Comparison of ENCODE assay signal across 19 mouse cellular contexts in the genomic region with DNA sequence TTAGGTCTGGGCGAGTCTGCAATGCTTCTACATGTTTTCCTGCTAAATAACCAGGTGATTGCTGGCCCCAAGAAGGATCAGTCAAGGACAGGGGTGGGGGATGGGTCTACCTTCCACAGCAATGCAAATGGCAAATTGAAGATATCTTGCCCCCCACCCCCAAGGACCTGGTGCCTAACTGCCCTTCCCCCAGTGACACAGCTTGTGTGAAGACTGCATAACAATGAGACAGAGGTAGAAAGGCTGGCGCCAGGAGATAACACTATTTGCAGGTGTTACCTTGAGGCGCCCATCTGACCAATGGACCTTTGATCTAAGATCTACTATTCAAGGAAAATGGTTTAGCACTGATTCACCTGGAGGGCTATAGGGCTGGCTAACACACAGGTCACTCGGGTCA. TPM values are rescaled to one million over a fixed set of nuclear protein-coding genes. Genes with fewer than 3 reads are reported as not detected.
"Had no signal": no experiment of that assay in that cellular context is flagged by ENCODE, and none has a peak within 500 bp of the region (broad histone marks: within the 10 kb centered on the region; RNA-seq: fewer than 3 reads in every experiment).

No protein-coding gene starts in this region.

- H3K27me3 ChIP-seq: neural tube, embryonic 15.5 days had no signal

- ATAC-seq: liver, embryonic 12.5 days; midbrain, embryonic 13.5 days had no signal

- DNase-seq: kidney, adult 18-20 months; kidney, postnatal 14 days; lung, embryonic 14.5 days; lung, postnatal 14 days; right cerebral cortex, adult 18-20 months; right cerebral cortex, postnatal 25 days; thymus, adult 18-20 months; thymus, postnatal 14 days had no signal

- H3K9me3 ChIP-seq: limb, embryonic 10.5 days; liver, embryonic 12.5 days; midbrain, embryonic 13.5 days; neural tube, embryonic 15.5 days had no signal

- H3K4me2 ChIP-seq: liver, embryonic 12.5 days; neural tube, embryonic 15.5 days had no signal

- H3K36me3 ChIP-seq: limb, embryonic 10.5 days; liver, embryonic 12.5 days; midbrain, embryonic 13.5 days; neural tube, embryonic 15.5 days had no signal

- H3K27ac ChIP-seq: left cerebral cortex, adult 2 months; limb, embryonic 10.5 days; liver, embryonic 12.5 days; midbrain, embryonic 13.5 days; neural tube, embryonic 15.5 days had no signal

- H3K9ac ChIP-seq: liver, embryonic 12.5 days; lung, embryonic 14.5 days; midbrain, embryonic 13.5 days; neural tube, embryonic 15.5 days had no signal

- H3K4me3 ChIP-seq: left cerebral cortex, adult 2 months; liver, embryonic 12.5 days; midbrain, embryonic 13.5 days; myocyte; neural tube, embryonic 15.5 days had no signal

RNA-seq across cellular contexts. Expression of gene Pdpn, which starts 2.5 kb away (rescaled TPM):
- total RNA-seq: megakaryocyte-erythroid progenitor cell, adult 5-6 weeks had no signal

RNA-seq across cellular contexts. Expression of gene Lrrc38, which starts 47.7 kb away (rescaled TPM):
- total RNA-seq: megakaryocyte-erythroid progenitor cell, adult 5-6 weeks had no signal
- polyA plus RNA-seq: kidney, embryonic 14.5 days; large intestine, adult 2 months; liver, embryonic 12.5 days; liver, embryonic 16.5 days; lung, embryonic 14.5 days; myocyte; small intestine, adult 2 months had no signal
